Mouse (Mus musculus): ENCODE measurements around the gene Rfxank. TPM values are rescaled to one million over a fixed set of nuclear protein-coding genes. Genes with fewer than 3 reads are reported as not detected.

Gene Rfxank
- polyA plus RNA-seq (2012; rRNA removed; ENCODE audit: low replicate concordance): 27.4 and 34.3 TPM in 2 replicates

DNA sequence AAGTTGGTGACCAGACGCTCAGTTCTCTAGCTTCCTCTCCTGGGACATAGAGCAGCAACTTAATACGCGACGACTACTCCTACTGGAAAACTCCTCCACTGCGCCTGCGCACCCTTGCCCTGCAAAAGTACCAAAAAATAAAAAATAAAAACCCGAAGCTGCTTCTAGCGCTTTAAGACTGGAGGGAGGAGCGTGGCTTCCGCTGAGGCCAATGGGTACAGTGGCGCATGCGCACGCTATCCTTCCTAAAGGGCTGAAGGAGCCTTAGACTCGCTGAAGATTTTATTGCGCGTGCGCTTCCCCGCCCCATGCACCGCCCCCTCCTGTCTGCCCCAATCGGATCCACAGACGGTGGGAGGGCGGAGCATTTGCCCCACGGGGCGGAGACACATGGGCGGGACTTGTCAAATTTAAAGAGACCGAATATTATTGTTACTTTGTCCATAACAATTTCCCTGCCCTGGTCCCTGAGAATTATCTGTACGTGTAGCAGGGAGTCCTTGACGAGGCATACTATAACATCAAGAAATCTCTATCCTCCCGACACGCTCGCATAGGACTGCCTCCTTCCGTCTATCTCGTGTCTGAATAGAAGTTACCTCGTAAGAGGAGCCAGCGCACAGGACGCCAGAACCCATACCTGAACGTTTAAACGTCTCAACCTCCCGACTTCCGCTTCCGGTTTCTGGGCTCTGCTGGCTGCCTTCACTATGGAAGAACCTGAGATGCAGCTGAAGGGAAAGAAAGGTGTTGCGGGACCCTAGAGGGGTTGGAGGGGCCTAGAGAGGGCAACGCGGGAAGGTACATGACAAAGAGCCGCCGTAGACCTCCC, at the start of gene Rfxank, which contains the start of the genes Borcs8 and Mef2b:
TSS of gene Rfxank (minus strand) at position 129 of the 832 bp plus-strand sequence.
TSS of gene Borcs8 (plus strand) at position 474 of the 832 bp plus-strand sequence.
TSS of gene Mef2b (plus strand) at position 686 of the 832 bp plus-strand sequence.

GRCm38 (mm10) chr8:70172043-70172681, 33.2 kb upstream of the Rfxank start, which contains the start of gene Tmem161a:
TSS of gene Tmem161a (plus strand) at chr8:70172356.

DNA sequence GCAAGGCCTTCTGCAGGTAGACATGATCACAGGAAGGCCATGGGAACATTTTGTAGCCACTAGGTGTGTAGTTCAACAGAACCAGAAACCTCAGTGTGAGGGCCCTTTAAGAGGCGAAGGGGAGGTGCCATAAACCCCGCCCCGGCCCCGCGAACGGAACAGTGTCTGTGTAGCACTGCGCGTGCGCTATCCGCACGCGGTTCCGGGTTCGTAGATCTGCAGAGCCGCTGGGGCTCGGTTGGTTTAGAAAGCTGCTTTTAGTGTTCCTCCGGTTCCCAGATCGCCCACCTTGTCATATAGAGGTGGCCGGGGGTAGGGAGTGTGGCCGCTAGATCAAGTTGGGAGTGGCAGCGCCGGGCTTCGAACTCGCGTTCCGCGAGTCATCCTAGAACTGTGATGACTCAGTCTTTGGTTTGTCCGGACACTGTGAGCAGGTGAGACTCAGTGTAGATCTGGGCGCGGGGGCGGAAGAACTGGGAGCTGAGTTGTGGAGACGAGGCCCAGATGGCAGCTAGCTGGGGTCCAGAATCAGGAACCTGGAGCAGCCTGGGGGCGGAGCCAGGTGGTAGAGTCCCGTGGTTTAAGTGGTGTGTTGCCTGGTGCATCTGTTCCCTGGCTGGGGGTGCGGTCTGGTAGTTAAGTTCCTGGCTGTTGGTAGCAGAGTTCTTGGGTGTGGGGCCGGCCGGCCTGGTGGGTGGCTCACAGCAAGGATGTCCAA, 7.6 kb downstream of the Rfxank start, which contains the start of gene Nr2c2ap:
TSS of gene Nr2c2ap (plus strand) at position 168 of the 718 bp plus-strand sequence.

GRCm38 (mm10) chr8:70120667-70121066, 18.3 kb downstream of the Rfxank start, which contains the start of gene Ncan:
TSS of gene Ncan (minus strand) at chr8:70120873.

GRCm38 (mm10) chr8:70083285-70083684, 55.7 kb downstream of the Rfxank start, which contains the start of gene Hapln4:
TSS of gene Hapln4 (plus strand) at chr8:70083457.

Other genes starting within 250 kb of the Rfxank start
- gene Tssk6, start 237.0 kb downstream of the Rfxank start, polyA plus RNA-seq (2012; rRNA removed; ENCODE audit: low replicate concordance): 1.0 and 2.1 TPM in 2 replicates
- gene Ndufa13, start 236.6 kb downstream of the Rfxank start, polyA plus RNA-seq (2012; rRNA removed; ENCODE audit: low replicate concordance): 129 and 145 TPM in 2 replicates
- 6.6 and 13.7 TPM in 2 replicates for gene Yjefn3, start 236.4 kb downstream of the Rfxank start, polyA plus RNA-seq (2012; rRNA removed; ENCODE audit: low replicate concordance)
- gene Gatad2a, start 142.8 kb downstream of the Rfxank start, polyA plus RNA-seq (2012; rRNA removed; ENCODE audit: low replicate concordance): 53.8 and 76.8 TPM in 2 replicates
- gene Mau2, start 96.4 kb downstream of the Rfxank start, polyA plus RNA-seq (2012; rRNA removed; ENCODE audit: low replicate concordance): 88.8 and 102 TPM in 2 replicates
- 8.4 and 9.6 TPM in 2 replicates for gene Sugp1, start 96.3 kb downstream of the Rfxank start, polyA plus RNA-seq (2012; rRNA removed; ENCODE audit: low replicate concordance)
- gene Tm6sf2, start 66.2 kb downstream of the Rfxank start, polyA plus RNA-seq (2012; rRNA removed; ENCODE audit: low replicate concordance): 2.8 and 3.8 TPM in 2 replicates
- gene Hapln4, start 55.7 kb downstream of the Rfxank start, polyA plus RNA-seq (2012; rRNA removed; ENCODE audit: low replicate concordance): 0.31 and 0.65 TPM in 2 replicates
- 0.36 and 0.73 TPM in 2 replicates for gene Ncan, start 18.3 kb downstream of the Rfxank start, polyA plus RNA-seq (2012; rRNA removed; ENCODE audit: low replicate concordance)
- 11.8 and 12.8 TPM in 2 replicates for gene Nr2c2ap, start 7.8 kb downstream of the Rfxank start, polyA plus RNA-seq (2012; rRNA removed; ENCODE audit: low replicate concordance)
- 98.4 and 104 TPM in 2 replicates for gene Borcs8, start 345 bp upstream of the Rfxank start, polyA plus RNA-seq (2012; rRNA removed; ENCODE audit: low replicate concordance)
- 0.29 and 3.7 TPM in 2 replicates for gene Mef2b, start 557 bp upstream of the Rfxank start, polyA plus RNA-seq (2012; rRNA removed; ENCODE audit: low replicate concordance)
- 108 and 160 TPM in 2 replicates for gene Tmem161a, start 33.2 kb upstream of the Rfxank start, polyA plus RNA-seq (2012; rRNA removed; ENCODE audit: low replicate concordance)
- gene Slc25a42, start 73.2 kb upstream of the Rfxank start, polyA plus RNA-seq (2012; rRNA removed; ENCODE audit: low replicate concordance): 37.9 and 68.3 TPM in 2 replicates
- 35.9 and 45.8 TPM in 2 replicates for gene Sugp2, start 95.1 kb upstream of the Rfxank start, polyA plus RNA-seq (2012; rRNA removed; ENCODE audit: low replicate concordance)
- gene Armc6, start 95.3 kb upstream of the Rfxank start, polyA plus RNA-seq (2012; rRNA removed; ENCODE audit: low replicate concordance): 16.3 and 19.1 TPM in 2 replicates
- 28.4 and 42.3 TPM in 2 replicates for gene Homer3, start 143.7 kb upstream of the Rfxank start, polyA plus RNA-seq (2012; rRNA removed; ENCODE audit: low replicate concordance)
- gene Ddx49, start 163.3 kb upstream of the Rfxank start, polyA plus RNA-seq (2012; rRNA removed; ENCODE audit: low replicate concordance): 43.0 and 47.9 TPM in 2 replicates
- gene Cope, start 163.4 kb upstream of the Rfxank start, polyA plus RNA-seq (2012; rRNA removed; ENCODE audit: low replicate concordance): 262 and 364 TPM in 2 replicates
- gene Cers1, start 176.6 kb upstream of the Rfxank start, polyA plus RNA-seq (2012; rRNA removed; ENCODE audit: low replicate concordance): 1.1 and 8.3 TPM in 2 replicates
- 2.9 TPM in 1 of 2 replicates, not detected in the other for gene Gdf1, start 190.7 kb upstream of the Rfxank start, polyA plus RNA-seq (2012; rRNA removed; ENCODE audit: low replicate concordance)
- 23.8 and 44.2 TPM in 2 replicates for gene Upf1, start 214.1 kb upstream of the Rfxank start, polyA plus RNA-seq (2012; rRNA removed; ENCODE audit: low replicate concordance)
- gene Comp, start 234.4 kb upstream of the Rfxank start, polyA plus RNA-seq (2012; rRNA removed; ENCODE audit: low replicate concordance): 1.1 TPM in 2 replicates